Mouse (Mus musculus): ENCODE measurements around the gene 1700010B08Rik.

- TF ChIP-seq POLR2A (IDR thresholded peaks at IDR 0.05; ENCODE audit: low read depth, low read length) (no peak), CTCF (conservative IDR thresholded peaks at IDR 0.05; ENCODE audit: insufficient read depth, insufficient read length, low read depth, low read length) (no peak)
Measured at GRCm38 (mm10) chr2:173770620-173771019, 51.4 kb downstream of the 1700010B08Rik start.
